Mouse (Mus musculus): ENCODE measurements at regions not wholly inside any gene's neighbourhood (a gene's known extent, or its start where the extent isn't known, plus 50 kb on each side); places are given as distances from the start of the nearest gene placed in this dataset.

GRCm38 (mm10) chr1:157014532-157015497, 75.4 kb upstream of the Ralgps2 start:
- TF ChIP-seq CTCF (IDR thresholded peaks at IDR 0.05; ENCODE audit: low read depth): no peak
- no peak for TF ChIP-seq EP300 (IDR thresholded peaks at IDR 0.05; ENCODE audit: low read depth)
